Mouse (Mus musculus) T-helper 1 cell (primary cell): ENCODE results near the gene Ppp1r1c.
"Not testable (repeated sequence)": the region's sequence is repeated elsewhere in the genome, so short reads cannot be mapped to it uniquely, and the experiment has no call there.

Experiments
- in situ Hi-C: fragments of 300-600 bp; cut with MboI, MseI; formaldehyde crosslinking; loops from one replicate; pipeline ENCODE4 v1.15.1; 2025; ENCODE audit warnings: high pct_unique_total_duplicates

Ppp1r1c gene

DNA sequence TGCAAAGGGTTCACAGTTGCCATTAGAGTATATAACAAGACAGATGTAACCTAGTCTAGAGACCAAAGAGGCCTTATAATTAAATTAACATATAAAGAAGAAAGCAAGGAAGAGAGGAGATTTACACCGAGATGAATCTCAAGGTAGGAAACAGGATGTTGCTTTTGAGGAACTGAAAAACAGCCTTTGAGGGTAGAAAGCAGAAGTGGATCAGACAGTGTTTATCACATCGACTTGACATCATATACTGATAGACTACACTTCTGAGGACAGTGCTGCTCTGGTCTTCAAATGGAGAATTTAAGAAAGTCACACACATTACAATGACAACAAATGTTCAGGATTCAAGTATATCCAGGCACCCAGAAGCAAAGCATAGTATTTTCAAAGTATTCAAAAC, 34.4 kb downstream of the Ppp1r1c start:
- in situ Hi-C loops, result no loop called here

DNA sequence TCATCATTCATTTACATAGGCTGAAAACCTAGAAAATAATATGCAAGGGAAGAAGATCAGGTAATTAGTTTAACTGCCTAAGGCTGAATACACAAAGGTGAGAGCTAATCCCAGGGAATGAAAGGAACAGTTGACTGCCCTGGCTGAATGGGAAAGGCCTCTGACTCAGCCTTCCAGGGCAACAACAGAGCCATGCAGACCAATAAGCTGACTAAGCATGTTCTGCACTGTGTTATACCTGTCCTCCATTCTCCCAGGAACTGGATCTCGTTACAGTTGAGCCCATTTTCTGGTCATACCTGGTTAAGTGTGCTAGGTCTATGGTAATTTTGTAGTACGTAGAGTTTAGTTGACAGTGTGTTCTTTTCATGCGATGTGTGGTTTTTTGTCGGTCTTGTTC, 36.6 kb downstream of the Ppp1r1c start:
- in situ Hi-C loops, result no loop called here

DNA sequence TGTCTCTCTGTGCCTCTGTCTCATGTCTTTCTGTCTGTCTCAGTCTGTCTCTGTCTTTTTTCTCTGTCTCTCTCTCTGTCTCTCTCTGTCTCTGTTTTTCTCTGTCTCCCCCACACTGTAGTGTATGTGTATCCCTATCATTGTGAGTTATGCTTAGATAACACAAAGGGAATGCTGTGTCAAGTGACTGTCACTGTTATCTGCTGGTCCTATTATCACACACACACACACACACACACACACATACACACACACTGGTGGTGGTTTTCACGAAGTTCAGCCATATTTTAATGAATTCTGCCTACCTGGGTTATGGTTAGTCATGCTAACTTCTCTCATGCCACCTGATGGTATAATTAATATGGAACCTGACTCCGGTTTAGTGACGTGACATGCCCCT, 44.1 kb downstream of the Ppp1r1c start:
- in situ Hi-C loops, result loop anchor here (10.0 kb wide), 1 partner anchor 303 kb away; no protein-coding TSS in a partner anchor

DNA sequence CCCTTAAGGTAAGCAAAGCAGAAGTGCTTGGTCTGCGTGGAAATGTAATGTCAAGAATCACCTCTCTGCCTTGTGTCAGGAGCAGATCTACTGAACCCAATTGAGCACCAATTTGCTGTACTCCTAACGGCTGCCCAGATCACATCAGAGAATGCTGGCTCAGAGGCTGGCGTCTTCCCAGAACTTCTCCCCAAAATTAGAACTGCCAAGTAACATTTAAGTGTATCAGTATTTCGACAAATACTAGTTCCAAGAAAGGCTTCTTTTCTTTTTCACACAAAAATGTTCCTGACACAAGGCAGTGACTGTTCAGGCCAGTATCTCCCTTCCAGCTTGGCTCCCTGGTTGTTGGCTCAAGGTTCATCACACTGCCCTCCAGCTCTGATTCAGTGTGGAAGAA, 52.4 kb downstream of the Ppp1r1c start:
- in situ Hi-C loops, result no loop called here

DNA sequence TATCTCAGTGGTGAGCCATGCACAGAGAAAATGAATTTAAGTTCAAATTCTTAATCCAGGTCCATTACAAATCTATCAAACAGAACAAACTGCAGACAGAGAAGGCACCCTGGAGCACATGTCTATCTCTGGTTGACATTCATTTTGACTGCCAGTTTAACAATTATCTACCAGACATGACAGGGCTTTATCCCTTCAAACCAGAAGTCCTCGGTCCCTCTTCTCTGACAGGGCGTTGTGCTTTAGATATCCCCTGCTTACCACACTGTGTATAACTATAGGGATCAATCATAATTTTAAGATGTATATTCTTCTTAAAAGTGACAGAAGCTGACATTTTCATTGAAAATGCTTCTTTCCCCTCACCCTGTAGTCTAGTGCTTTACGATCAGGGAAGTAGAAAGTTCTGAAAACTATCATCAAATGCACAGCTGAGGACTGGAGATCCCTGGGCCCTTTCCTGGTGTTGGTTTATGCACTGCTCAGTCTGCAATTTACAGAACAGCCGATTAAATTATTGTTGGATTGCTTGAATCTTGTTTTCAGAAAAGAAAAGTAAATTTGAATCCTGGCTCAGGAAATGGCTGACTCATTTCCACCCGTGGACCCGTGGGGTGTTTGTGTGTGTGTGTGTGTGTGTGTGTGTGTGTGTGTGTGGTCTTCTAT, 55.3 kb downstream of the Ppp1r1c start:
- in situ Hi-C loops, result no loop called here

DNA sequence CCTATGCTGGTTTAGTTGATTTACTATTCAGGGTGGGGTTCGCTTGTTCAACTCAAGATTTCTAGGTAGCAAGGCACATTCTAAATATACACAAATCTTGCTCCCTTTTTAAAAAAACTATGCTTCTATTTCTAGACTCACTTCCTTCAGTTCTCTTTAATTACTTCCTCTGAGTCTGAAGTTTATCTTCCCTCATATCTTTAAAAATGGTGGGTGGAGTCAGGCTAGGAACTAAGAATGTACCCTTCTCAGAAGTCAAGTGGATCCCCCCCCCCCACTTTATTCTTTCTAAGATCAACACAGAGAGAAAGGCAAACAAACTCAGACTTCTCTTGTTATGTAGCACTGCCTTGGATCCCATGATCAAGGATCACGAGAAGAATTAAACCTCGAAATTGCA, 57.5 kb downstream of the Ppp1r1c start:
- in situ Hi-C loops, result no loop called here

DNA sequence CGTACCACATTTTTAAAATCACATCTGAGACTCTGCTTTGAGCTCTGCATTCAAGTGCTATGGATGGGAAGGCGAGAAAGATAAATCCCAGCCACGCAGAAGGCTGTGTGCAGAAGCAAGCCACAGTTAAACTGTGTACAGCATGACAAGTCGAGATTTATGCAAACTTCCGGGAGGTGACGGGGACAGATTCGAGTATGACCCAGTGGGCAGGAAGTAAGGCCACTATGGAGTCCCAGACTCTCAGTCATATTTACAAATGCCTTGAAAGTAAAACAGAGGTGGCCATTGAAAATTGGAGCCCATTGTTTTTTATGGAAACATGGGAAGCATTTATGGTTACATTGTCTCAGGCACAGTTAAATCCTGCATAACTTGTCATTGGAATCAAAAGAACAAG, 58.1 kb downstream of the Ppp1r1c start:
- in situ Hi-C loops, result no loop called here

DNA sequence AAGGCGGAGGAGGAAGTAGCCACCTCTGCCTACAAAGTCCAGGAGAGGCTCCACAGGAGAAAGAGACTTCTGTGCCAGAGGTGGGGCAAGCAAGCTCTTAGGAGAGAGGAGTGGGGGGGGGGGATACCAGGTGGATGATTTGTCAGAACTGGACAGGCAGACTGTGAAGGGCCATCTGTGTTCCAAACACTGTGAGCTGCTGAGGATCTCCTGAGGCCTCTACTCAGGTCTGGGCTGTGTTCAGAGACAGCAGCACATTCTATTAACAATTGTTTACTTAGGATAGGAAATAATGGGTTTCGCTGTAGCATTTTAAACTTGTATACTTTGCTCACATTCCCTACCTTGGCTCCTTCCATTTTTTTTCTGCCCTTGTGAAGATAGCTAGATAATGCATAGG, 61.0 kb downstream of the Ppp1r1c start:
- in situ Hi-C loops, result no loop called here

DNA sequence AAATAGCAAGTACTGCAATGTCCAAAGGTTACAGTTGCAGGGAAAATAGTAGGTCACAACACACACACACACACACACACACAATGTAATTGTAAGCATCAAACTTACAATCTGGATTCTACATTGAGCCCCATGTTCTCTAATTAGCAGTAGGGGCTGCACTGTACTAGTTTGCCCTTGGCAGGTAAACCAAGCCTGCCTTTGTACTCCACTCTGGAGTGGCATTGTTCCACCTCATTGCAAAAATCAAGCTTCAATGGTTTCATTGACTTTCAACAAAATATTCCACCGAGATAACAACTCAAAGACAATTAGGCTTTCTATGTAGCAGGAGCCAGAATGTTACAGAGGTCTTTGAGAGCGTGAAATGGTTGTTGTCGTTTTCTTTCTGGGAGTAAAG, 62.7 kb downstream of the Ppp1r1c start:
- in situ Hi-C loops, result loop anchor here (10.0 kb wide), 1 partner anchor 256 kb away; no protein-coding TSS in a partner anchor

DNA sequence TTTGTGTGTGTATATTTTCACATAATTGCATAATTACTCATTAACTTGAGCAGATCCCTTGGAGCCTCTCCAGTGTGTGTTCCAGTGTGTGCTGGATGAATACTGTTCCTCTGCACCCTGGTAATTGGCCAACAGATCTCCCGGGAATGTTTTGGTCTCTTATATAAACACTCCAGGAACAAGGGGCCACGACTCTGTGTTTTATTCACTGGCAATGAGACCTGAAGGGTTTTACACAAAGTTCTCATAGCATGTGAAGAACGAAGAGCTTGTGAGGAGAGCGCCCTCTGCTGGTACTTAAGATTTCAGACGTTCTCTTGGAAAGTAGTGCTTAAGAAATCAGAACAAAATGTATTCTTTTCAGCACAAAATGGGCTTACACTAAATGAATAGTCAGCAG, 66.8 kb downstream of the Ppp1r1c start:
- in situ Hi-C loops, result loop anchor here (10.0 kb wide), 1 partner anchor 260 kb away; no protein-coding TSS in a partner anchor

DNA sequence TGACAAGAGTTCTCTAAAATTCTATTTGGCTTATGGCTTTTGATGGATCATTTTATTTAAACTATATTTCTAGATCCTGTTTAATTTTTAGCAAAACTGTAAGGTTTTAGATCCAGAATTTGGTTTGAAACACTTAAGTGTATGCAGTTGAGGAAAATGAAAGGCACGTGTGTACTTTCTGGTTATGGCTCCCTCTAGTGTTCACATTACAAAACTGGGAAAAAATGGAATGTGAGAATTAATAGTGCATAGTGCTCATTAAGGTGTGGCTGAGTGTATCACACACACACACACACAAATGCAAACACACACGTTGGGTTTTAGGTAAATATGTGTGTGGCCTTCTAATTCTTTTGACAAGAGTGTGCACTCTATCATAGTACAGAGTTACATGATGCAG, 70.2 kb downstream of the Ppp1r1c start:
- in situ Hi-C loops, result loop anchor here (10.0 kb wide), 1 partner anchor 263 kb away; no protein-coding TSS in a partner anchor

DNA sequence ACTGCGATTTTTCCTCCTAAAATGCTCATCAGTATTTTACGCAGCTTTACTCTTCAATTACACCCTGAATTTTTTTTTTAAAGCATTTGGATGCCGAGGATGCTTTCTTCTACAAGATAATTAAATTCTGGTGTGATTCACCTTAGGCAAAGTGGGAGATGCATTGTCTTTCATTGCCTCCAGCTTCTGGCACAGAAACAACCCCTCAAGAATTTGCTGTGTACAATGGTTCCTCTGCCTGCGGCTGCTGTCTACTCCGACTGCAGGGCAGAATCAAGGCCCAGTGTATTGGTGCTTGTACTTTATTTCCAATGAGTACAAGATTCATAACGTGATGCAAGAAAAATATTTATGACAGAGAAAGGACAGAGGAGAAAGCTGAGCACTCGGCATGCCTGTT, 73.2 kb downstream of the Ppp1r1c start:
- in situ Hi-C loops, result no loop called here

DNA sequence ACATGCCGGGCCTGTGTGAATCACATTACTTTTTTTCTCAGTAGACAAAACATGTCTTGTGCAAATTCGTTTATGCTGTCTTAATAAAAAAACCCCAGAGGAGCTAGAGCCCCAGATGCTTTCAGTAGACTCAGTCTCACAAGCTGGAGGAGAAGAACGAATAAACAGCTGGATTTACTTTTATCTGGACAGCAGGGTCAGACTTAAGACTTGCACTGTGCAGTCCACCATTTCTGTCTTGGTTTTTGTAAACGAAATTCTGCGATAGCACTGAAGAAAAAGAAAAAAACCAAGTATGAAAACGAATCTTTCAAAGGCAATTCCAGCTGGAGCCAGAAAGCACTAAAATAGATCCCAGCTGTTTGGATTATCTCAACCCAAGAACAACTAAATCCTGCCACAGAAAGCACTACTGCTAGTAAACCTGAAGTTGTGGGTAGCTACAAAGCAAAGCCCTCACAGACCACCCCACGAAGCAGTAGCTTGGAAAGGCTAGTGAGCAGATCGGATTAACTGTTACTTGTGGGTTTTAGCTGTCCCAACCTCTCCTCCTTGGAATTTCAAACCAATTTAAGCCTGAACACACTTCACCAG, 78.1 kb downstream of the Ppp1r1c start:
- in situ Hi-C loops, result no loop called here

DNA sequence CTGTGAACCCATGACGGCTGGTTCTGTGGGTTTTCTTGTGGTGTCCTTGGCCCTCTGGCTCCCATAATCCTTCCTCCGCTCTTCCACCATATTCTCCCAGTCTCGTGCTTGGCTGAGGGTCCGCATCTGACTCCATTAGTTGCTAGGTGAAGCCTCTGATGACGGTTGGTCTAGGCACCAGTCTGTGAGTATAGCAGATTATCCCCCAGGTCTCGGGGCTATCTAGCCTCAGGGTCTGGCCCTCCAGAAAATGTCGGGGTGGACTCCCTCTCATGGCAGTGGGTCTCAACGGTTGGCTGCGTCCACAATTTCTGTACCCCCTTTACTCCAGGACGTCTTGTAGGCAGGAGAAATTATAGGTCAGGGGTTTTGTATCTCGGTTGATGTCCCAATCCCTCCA, 78.9 kb downstream of the Ppp1r1c start:
- in situ Hi-C loops, result no loop called here

DNA sequence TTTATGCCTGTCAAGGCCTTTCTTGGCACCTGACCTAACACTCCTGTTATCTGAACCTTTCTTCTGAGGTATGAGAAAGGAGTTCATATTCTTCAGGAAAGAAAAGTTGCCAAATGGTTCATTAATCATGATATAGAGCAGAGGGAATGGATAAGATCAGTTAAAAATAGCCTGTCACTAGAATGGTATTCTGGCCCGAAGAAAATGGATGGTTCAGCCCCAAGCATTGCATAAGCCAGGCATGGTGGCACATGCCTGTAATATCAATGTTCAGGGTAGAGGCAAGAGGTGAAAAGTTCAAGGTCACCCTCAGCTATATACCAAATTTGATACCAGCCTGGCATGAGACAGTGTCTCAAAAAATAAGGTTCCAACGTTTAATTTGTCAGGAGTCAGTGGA, 85.6 kb downstream of the Ppp1r1c start:
- in situ Hi-C loops, result no loop called here

DNA sequence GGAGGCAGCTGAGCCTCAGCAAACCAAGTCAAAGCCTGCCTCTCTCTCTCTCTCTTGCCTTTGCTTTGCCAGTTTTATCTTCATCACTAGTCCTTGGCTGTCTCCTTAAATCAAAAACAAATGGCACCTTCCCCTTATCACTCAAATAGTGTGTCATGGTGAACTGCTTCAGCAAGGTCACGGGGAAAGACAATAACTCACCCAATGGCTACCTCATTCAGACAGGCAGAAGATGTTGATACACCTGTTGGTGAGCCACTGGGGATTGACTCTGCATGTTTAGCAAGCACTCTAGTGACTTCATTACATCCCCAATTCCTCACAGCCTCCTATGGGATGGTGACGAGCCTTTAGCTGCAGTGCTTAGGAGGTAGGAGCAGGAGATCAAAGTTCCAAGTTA, 89.9 kb downstream of the Ppp1r1c start:
- in situ Hi-C loops, result no loop called here

DNA sequence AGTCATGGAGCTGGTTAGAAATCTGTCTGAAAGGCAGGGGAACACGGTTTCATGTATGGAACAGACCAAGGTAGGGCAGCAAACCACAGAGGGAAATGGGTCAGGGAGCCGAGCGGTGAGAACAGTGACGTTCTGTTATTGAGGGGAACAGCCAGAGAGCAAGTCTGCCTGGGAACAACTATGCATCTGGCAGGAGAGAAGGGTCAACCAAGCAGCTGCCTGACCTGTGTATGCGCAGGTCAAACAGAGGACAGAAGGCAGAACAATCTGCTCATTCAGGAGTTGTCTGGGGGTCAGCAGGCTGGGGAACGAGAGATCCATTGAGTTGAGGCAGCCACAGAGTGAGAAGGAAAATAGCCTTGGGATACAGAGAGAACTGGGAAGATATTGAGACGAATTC, 91.0 kb downstream of the Ppp1r1c start:
- in situ Hi-C loops, result no loop called here

DNA sequence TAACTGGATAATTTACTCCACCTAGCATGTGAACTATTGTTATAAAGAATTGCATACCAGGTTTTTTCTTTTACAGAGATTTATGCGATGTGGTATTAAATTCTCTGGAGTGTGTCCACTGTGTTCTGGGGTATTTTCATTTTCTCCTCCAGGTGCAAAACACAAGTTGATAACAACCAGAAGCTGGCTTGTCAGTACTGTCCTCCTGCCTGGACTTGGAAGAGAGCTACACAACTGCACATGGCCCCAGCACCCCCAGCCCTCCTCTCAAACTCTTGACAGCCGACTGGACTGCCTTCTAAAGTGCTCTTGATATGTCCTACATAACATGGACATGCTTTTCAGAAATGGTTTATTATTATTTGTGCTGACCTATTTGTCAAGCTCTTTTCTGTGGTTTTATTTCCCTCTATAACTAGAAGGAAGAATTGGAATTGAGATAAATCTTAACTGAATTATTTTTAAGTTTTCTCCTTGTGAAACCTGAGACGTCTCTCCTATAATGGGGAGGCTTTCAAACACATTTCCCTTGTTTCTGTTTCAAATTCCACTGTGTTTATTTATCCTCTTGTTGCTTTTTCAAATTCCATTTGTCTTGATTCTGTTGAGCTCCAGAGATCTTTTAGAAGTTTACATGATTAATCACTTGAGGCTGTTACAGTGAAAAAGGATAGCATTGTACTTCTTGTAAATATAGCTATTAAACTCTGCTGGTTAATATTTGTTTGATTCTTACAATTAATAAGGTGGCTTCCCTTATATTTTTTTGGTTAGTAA, 108.3 kb downstream of the Ppp1r1c start:
- in situ Hi-C loops, result no loop called here

DNA sequence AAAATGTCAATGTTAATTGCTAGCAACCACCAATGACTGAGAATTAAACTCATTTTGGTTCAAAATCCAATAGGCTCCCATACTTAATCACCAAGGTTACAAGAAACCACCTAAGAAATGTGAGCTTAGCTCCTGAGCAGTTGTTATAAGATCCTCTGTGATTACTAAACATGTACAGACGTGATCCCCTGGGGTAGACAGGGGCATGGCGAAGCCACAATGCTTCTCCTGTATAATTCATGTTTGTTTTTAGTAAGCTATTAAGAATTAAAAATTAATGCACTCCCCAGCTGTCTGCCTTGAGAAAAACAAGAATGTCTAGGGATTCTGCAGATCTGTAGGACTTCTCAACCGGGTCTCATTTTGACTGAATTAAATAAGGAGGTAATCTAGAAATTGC, 112.0 kb downstream of the Ppp1r1c start:
- in situ Hi-C loops, result no loop called here

DNA sequence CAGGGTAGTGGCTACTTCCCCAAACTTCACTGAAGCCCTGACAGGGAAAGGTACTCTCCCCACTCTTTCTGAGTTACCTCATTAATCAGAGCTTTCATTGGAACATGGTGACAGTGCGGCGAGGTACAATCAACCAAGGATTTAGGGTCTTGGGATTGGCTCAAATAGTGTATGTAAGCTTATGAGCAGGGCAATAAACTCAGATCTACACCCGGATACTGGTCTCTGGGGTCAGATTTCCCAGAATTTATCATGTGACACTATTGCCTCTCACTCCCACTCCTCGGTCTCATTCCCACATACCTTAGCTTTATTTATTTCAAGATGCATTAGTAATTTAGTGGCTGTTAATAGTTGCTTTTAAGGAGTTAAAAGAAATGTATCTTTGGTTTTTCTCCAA, 118.3 kb downstream of the Ppp1r1c start:
- in situ Hi-C loops, result no loop called here

DNA sequence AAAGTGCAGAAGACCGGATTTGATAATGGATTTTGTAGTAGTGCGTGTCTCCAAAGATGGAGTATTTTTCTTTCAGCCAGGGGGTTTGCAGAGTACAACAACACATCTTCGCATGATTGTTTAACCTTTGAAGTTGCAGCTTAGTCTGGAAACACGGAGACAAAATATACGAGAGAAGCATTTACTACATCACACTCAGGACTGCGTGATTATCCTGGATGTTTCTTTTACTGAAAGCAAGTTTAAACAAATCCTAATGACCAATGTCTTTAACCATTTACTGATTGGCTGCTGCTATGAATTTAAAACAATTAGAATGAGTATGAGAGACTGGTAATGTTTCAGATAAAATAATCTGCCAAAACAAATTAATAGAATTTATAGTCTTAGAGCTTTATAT, 131.5 kb downstream of the Ppp1r1c start:
- in situ Hi-C loops, result no loop called here

DNA sequence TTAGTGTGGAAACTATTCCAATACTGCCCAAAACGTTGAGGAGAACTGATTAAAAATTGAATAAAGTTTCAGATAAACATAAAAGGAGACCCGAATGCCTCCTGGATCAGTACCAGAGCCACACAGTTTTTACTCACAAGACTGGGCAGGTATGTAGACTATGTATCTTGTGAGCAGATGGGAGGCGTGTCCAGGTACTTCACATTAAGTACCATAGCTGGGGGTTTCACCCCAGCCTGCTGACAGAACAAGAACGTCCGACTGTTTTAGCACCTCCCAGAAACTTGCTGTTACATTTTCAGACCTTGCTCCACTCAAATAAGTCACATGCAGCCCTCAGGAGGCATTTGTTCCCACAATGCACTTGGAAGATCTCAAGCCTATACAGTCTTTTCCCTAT, 131.9 kb downstream of the Ppp1r1c start:
- in situ Hi-C loops, result no loop called here

DNA sequence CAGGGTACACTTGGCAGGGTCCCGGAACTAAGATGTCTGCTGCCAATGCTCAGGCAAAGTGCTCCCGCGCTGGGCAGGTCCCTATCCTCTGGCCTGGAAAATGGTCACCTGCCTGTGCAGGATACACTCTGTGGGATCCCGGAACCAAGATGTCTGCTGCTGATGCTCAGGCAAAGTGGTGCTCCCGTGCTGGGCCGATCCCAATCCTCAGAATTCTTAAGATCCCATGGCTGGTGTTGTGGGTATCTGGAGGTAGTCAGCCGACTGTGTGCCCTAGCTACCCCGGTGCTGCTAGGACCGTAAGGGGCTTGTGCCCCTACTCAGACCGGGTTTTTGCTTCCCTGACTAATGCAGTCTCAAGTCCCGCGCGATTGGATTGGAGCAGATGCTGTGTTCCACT, 139.8 kb downstream of the Ppp1r1c start:
- in situ Hi-C loops, result not testable (repeated sequence)
